Mouse (Mus musculus) stomach, postnatal 0 days (tissue): ENCODE data around the gene Hoxa9.

ENCODE experiments used
- CTCF ChIP-seq: IDR thresholded peaks from 2 replicates; pipeline ENCODE4 v1.5.1; 2016; ENCODE audit warnings: antibody characterized with exemption, low read depth, mild to moderate bottlenecking, moderate library complexity
- EP300 ChIP-seq: optimal IDR thresholded peaks from 2 replicates; pipeline ENCODE3; 2016; ENCODE audit warnings: antibody characterized with exemption

GRCm38 (mm10) chr6:52245757-52246142 lies 14.9 kb upstream of the Hoxa9 start, which contains the start of gene Hoxa11:
- TF ChIP-seq CTCF (no peak), EP300 (no peak)
